Mouse (Mus musculus) CH12.LX (cell line): Measurements from ENCODE around the gene Gad1. TPM values are rescaled to one million over a fixed set of nuclear protein-coding genes. Genes with fewer than 3 reads are reported as not detected.

Experiments
- DNase-seq: peaks from one replicate; pipeline ENCODE4 v3.0.0-alpha.2; 2013; ENCODE audit errors: extremely low read depth
- H3K27ac ChIP-seq: 2 replicates; pipeline ENCODE4 v1.5.1; 2012; ENCODE audit warnings: low read depth, mild to moderate bottlenecking, control low read depth, moderate library complexity; ENCODE audit not compliant: insufficient read depth
- H3K27me3 ChIP-seq: replicated peaks from 2 replicates; pipeline ENCODE3; 2012; ENCODE audit warnings: inconsistent platforms
- H3K36me3 ChIP-seq, 2 experiments: replicated peaks in 1 of 2; 2 replicates each; pipeline versions ENCODE3 to v1.6.1; 2012; ENCODE audit warnings: inconsistent platforms in 1 of 2, low read length in 1 of 2, mild to moderate bottlenecking in 1 of 2, mixed read lengths in 1 of 2, moderate library complexity in 1 of 2; ENCODE audit not compliant: control insufficient read depth in 1 of 2, insufficient read depth in 1 of 2
- H3K4me1 ChIP-seq, 2 experiments: 2 replicates each; pipeline ENCODE4 v1.6.1; 2012; ENCODE audit warnings: inconsistent platforms in 1 of 2, moderate library complexity in 1 of 2; ENCODE audit not compliant: insufficient read depth in 2 of 2, control insufficient read depth in 1 of 2
- H3K4me2 ChIP-seq: 2 replicates; pipeline ENCODE4 v1.6.1; 2012; ENCODE audit warnings: low read depth, mild to moderate bottlenecking, control low read depth; ENCODE audit not compliant: poor library complexity, insufficient read depth, severe bottlenecking
- H3K4me3 ChIP-seq, 3 experiments: fragments of 150-350 bp in 1 of 3; sonication (generic) in 1 of 3; replicated peaks in 1 of 3; 2 replicates each; pipeline versions ENCODE3 to v1.5.1; 2011 to 2012; ENCODE audit warnings: low read depth in 2 of 3, low read length in 2 of 3, mild to moderate bottlenecking in 2 of 3, moderate library complexity in 2 of 3, control low read depth in 1 of 3, improper control_type of control experiment in 1 of 3, inconsistent platforms in 1 of 3, mixed read lengths in 1 of 3; ENCODE audit not compliant: poor library complexity in 1 of 3
- H3K79me2 ChIP-seq: replicated peaks from 2 replicates; pipeline ENCODE4 v1.6.1; 2012; ENCODE audit warnings: mild to moderate bottlenecking, moderate library complexity; ENCODE audit not compliant: control insufficient read depth, poor library complexity, insufficient read depth, severe bottlenecking; ENCODE audit errors: extremely low read depth
- H3K9ac ChIP-seq: 2 replicates; pipeline ENCODE4 v1.6.1; 2012; ENCODE audit warnings: low read depth, mild to moderate bottlenecking, control low read depth, moderate library complexity; ENCODE audit not compliant: insufficient read depth
- H3K9me3 ChIP-seq: replicated peaks from 2 replicates; pipeline ENCODE3; 2012; ENCODE audit warnings: low read length, inconsistent platforms, mixed read lengths
- CHD2 ChIP-seq: IDR thresholded peaks from 2 replicates; pipeline ENCODE4 v1.6.1; 2011; ENCODE audit warnings: low read length, improper control_type of control experiment
- CTCF ChIP-seq, 2 experiments: IDR thresholded peaks in 1 of 2; conservative IDR thresholded peaks in 1 of 2; 2 replicates each; pipeline ENCODE4 v1.5.1; 2011 to 2012; ENCODE audit warnings: low read depth in 2 of 2, low read length in 2 of 2, improper control_type of control experiment in 1 of 2, inconsistent platforms in 1 of 2, mild to moderate bottlenecking in 1 of 2, moderate library complexity in 1 of 2
- E2F4 ChIP-seq: IDR thresholded peaks from 2 replicates; pipeline ENCODE4 v1.6.1; 2011; ENCODE audit warnings: low read depth, low read length, improper control_type of control experiment; ENCODE audit not compliant: insufficient replicate concordance
- EP300 ChIP-seq: IDR thresholded peaks from 2 replicates; pipeline ENCODE4 v1.6.1; 2011; ENCODE audit warnings: low read length, improper control_type of control experiment
- GABPA ChIP-seq: IDR thresholded peaks from 2 replicates; pipeline ENCODE4 v1.6.1; 2012; ENCODE audit warnings: low read depth, low read length, improper control_type of control experiment, inconsistent platforms; ENCODE audit not compliant: insufficient replicate concordance
- HCFC1 ChIP-seq: IDR thresholded peaks from 2 replicates; pipeline ENCODE4 v1.6.1; 2012; ENCODE audit warnings: low read depth, mild to moderate bottlenecking, inconsistent platforms, low read length, improper control_type of control experiment
- IRF4 ChIP-seq: IDR thresholded peaks from 2 replicates; pipeline ENCODE4 v1.6.1; 2014; ENCODE audit warnings: low read depth, mild to moderate bottlenecking, inconsistent platforms, low read length, improper control_type of control experiment
- KAT2A ChIP-seq: IDR thresholded peaks from 2 replicates; pipeline ENCODE4 v1.6.1; 2012; ENCODE audit warnings: low read length, improper control_type of control experiment, inconsistent platforms; ENCODE audit not compliant: insufficient replicate concordance
- MAX ChIP-seq: IDR thresholded peaks from 2 replicates; pipeline ENCODE4 v1.6.1; 2011; ENCODE audit warnings: low read length, improper control_type of control experiment
- MYC ChIP-seq: IDR thresholded peaks from 2 replicates; pipeline ENCODE4 v1.6.1; 2011; ENCODE audit warnings: low read depth, mild to moderate bottlenecking, improper control_type of control experiment, low read length
- RCOR1 ChIP-seq: conservative IDR thresholded peaks from 2 replicates; pipeline ENCODE4 v1.6.1; 2012; ENCODE audit warnings: low read depth, mild to moderate bottlenecking, inconsistent platforms, low read length, improper control_type of control experiment
- SIN3A ChIP-seq: IDR thresholded peaks from 2 replicates; pipeline ENCODE4 v1.6.1; 2012; ENCODE audit warnings: low read length, improper control_type of control experiment, inconsistent platforms
- TBP ChIP-seq: conservative IDR thresholded peaks from 2 replicates; pipeline ENCODE4 v1.6.1; 2011; ENCODE audit warnings: low read depth, low read length, improper control_type of control experiment
- ZC3H11A ChIP-seq: IDR thresholded peaks from 2 replicates; pipeline ENCODE4 v1.6.1; 2012; ENCODE audit warnings: low read depth, mild to moderate bottlenecking, inconsistent platforms, low read length, improper control_type of control experiment
- ZNF384 ChIP-seq: IDR thresholded peaks from 2 replicates; pipeline ENCODE4 v1.6.1; 2012; ENCODE audit warnings: low read depth, low read length, improper control_type of control experiment, inconsistent platforms
- dilution Hi-C: fragments of 300-500 bp; cut with MboI; formaldehyde crosslinking; loops from 2 replicates; pipeline ENCODE4 v1.14.3; 2020; ENCODE audit warnings: low sequenced_read_pairs; ENCODE audit not compliant: extremely low pct_unique_long_range_greater_than_20kb, extremely low pct_ligation_motif_present
- in situ Hi-C: fragments of 300-500 bp; cut with MboI; formaldehyde crosslinking; loops from 3 replicates; pipeline ENCODE4 v1.14.3; 2019; ENCODE audit warnings: low sequenced_read_pairs, low pct_ligation_motif_present, low pct_unique_long_range_greater_than_20kb, mixed read lengths
- polyA plus RNA-seq: library from polyadenylated mRNA; unstranded; fragments of >175 nt; gene quantifications from 2 replicates; pipeline ENCODE4 v1.2.1, GENCODE M21; 2012; ENCODE audit warnings: low read depth; ENCODE audit not compliant: insufficient read length
- total RNA-seq, 2 experiments: library from RNA; depleted of rRNA; stranded (reverse); fragments of 300-350 nt in 1 of 2; fragments of >200 nt in 1 of 2; gene quantifications; 2 replicates each; pipeline ENCODE4 v1.2.3; 2012 to 2014

Gene Gad1
- total and polyA plus RNA-seq, 3 experiments = 1.3 to 1.9 (median 1.4) TPM

- in situ Hi-C loops = loop anchor here (25.0 kb wide), 1 partner anchor 434 kb away; no protein-coding TSS in a partner anchor
Measured at GRCm38 (mm10) chr2:70571698-70572097, 18.8 kb downstream of the Gad1 start.

GRCm38 (mm10) chr2:70572251-70572650, 19.4 kb downstream of the Gad1 start:
- H3K79me2 ChIP-seq = no peaks in the 10 kb centered on the region
- no peaks in the 10 kb centered on the region for H3K9me3 ChIP-seq
- no peaks in the 10 kb centered on the region for H3K36me3 ChIP-seq
- no peak for DNase-seq
- H3K4me1 ChIP-seq = peaks cover 0 to 11% of the 10 kb centered on the region in 2 experiments; a peak in 2 of 4 replicates
- H3K4me3 ChIP-seq = no peak overlapping the region
- in situ Hi-C loops = loop anchor here (25.0 kb wide), 1 partner anchor 435 kb away; no protein-coding TSS in a partner anchor
- H3K27me3 ChIP-seq = peaks cover 29% of the 10 kb centered on the region
- no peak overlapping the region for H3K9ac ChIP-seq
- no peak overlapping the region for H3K4me2 ChIP-seq
- no peak overlapping the region for H3K27ac ChIP-seq
- no peak for TF ChIP-seq E2F4
- TF ChIP-seq SIN3A = no peak
- no peak for TF ChIP-seq MYC
- TF ChIP-seq ZNF384 = no peak
- no peak for TF ChIP-seq TBP
- TF ChIP-seq GABPA = no peak
- no peak for TF ChIP-seq RCOR1
- no peak for TF ChIP-seq ZC3H11A
- TF ChIP-seq, all 38 proteins: peak for 0
- dilution Hi-C loops = no loop called here

More at GRCm38 (mm10) chr2:70571698-70572097, 18.8 kb downstream of the Gad1 start:
- H3K27ac ChIP-seq = no peak overlapping the region
- TF ChIP-seq IRF4 (no peak), EP300 (no peak), HCFC1 (no peak), SIN3A (no peak), CHD2 (no peak), CTCF (conservative IDR thresholded peaks at IDR 0.05 in 1 of 2, IDR thresholded peaks at IDR 0.05 in 1 of 2; ENCODE audit: low read depth in 2 of 2, low read length in 2 of 2) (no peak), KAT2A (no peak), MAX (no peak)
- TF ChIP-seq, all 38 proteins: peak for 0
- DNase-seq = no peak
- Histone ChIP-seq H3K79me2 (no peaks in the 10 kb centered on the region), H3K4me3 (no peak overlapping the region), H3K9me3 (no peaks in the 10 kb centered on the region), H3K27me3 (peaks cover 29% of the 10 kb centered on the region), H3K36me3 (no peaks in the 10 kb centered on the region), H3K9ac (no peak overlapping the region), H3K4me1 (peaks cover 0 to 15% of the 10 kb centered on the region in 2 experiments; a peak in 2 of 4 replicates), H3K4me2 (no peak overlapping the region)
- dilution Hi-C loops = no loop called here
